Comparison of ENCODE assay signal across 8 mouse cellular contexts in the genomic region with DNA sequence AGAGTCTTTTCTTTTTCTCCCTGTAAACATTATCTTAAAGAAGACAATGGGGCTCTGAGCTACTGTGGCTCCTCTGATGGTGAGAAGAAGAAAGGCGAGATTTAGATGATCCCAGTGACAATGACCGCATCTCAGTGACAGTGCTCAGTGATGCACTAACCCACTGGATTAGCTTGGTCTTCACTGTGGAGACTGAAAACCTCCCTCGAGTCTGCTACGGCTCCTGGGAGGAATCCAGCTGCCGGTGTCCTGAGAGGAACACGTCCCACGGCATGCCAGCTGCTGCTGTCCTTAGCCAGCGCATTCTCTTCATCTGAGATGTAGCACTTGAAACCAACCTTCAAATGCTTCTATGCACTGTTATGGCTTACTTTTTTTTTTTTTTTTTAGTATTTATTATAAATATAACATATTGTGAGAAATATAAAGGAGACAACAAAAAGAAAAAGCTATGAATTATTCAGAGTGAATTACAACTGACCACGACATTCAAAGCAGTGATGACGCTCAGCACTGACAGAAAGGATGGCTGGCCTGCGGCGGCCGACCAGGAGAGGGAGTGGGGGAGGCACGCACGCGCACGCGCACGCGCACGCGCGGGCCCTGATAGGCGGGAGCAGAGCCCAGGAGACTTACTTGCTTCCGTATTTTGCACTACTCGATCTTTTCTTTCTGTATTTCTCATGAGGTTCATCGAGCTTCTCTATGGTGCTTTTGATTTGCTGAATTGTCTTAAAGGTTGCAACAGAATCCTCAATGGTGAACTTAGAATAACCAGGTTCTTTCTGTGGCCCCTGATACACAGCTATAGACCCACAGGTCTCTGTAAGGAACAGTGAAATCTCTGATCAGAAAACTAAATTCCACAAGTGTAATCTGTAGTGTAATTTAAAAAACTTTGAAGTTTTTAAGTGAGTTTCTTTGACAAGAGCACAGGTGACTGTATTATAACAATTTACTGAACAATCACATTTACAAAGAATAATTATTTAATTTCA. TPM values are rescaled to one million over a fixed set of nuclear protein-coding genes. Genes with fewer than 3 reads are reported as not detected.
DNase-seq lines count a peak whose midpoint lies in the region; TF ChIP-seq lines count a peak whose summit lies in the region.

No protein-coding gene starts in this region.

- DNase-seq in R1 (ENCODE audit: low read depth, low spot score): peak; percentile 76
- peak; percentile 73 for DNase-seq in c-Kit-positive CD71-positive TER-119-positive erythroid progenitor cells, embryonic 14.5 days (ENCODE audit: low spot score)
- peak; percentile 25 for DNase-seq in fibroblast of lung, adult 2 months (ENCODE audit: low read depth)
- peak; percentile 67 to 77 for DNase-seq in heart, postnatal 10 days
- DNase-seq in layer of hippocampus, adult 9-11 months: peak; percentile 51
- DNase-seq in lung, postnatal 14 days: peak; percentile 58
- peak; percentile 34 for DNase-seq in yolk sac, embryonic 10.5 days (ENCODE audit: low spot score)

- peaks cover 4% of the 10 kb centered on the region for H3K4me1 ChIP-seq in olfactory bulb, adult 2 months (ENCODE audit: control insufficient read depth, insufficient read depth, low read length)

- peak overlapping the region; percentile 42; the same call in 1 of the 2 replicates for H3K27ac ChIP-seq in olfactory bulb, adult 2 months (ENCODE audit: insufficient read depth, low read depth, low read length)

- H3K4me3 ChIP-seq in olfactory bulb, adult 2 months (ENCODE audit: insufficient read depth, low read depth, low read length): no peak overlapping the region

- TF ChIP-seq CTCF in olfactory bulb, adult 2 months (IDR thresholded peaks at IDR 0.05; ENCODE audit: insufficient read depth, low read depth, low read length): peak; percentile 17; the same call in 1 of the 2 replicates

- 35% methylated on average over 27 of the region's 27 CpGs for WGBS in olfactory bulb, adult 2 months

- intact Hi-C loops in heart, postnatal 10 days (cut with DNase I): loop anchor here (5.0 kb wide), 1 partner anchor 192 kb away; no protein-coding TSS in a partner anchor

- no peak for TF ChIP-seq POLR2A in olfactory bulb, adult 2 months (IDR thresholded peaks at IDR 0.05; ENCODE audit: insufficient read depth, low read depth, low read length)

RNA-seq across cellular contexts. Expression of a gene that starts 18.9 kb away (rescaled TPM):
- not detected for total RNA-seq in heart, postnatal 10 days (2021)
- polyA plus RNA-seq in olfactory bulb, adult 2 months (2012; ENCODE audit: insufficient read depth, insufficient read length, low replicate concordance, missing spikeins): not detected in 2 replicates

Comparison
In these comparisons a context has a peak if more than half of its experiments do, and no peak if none do; other contexts are left out.
1. DNase-seq: peak in every context shown above with its lines; median percentile 76 in R1; 73 in c-Kit-positive CD71-positive TER-119-positive erythroid progenitor cells, embryonic 14.5 days; 72 in heart, postnatal 10 days; 58 in lung, postnatal 14 days; 51 in layer of hippocampus, adult 9-11 months; 34 in yolk sac, embryonic 10.5 days; 25 in fibroblast of lung, adult 2 months.